Mouse (Mus musculus): ENCODE measurements around the gene Fam185a.

The Fam185a gene

DNA sequence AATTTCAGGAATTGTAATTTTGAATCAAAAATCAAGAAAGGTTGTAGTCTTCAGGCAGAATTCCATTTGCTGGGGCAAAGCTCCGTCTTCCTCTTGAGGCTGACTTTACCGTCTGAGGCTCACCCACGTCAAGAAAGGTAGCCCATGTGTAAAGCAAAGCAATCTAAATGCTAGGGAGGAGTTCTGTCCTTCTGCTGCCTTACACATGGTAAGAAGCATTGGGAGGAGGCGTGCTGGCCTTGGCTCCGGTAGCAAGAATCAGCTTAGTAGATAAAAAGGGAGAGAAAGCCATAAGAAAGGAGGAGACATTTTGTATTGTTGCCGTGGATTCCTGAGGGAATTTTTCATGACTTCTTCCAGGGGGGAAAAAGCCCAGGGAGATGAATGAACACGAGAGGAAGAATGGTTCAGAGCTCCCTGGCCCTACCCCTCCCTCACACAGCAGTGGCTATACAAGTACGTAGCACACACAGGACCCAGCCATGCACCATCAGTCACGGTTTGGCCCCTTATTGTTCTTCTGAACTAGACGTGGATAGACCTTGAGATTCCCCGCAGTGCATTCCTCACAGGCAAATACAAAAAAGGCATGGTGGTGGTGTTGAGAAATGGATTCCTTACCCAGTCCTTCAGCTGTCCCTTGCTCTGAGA is 102.2 kb downstream of the Fam185a start:
- Histone ChIP-seq H3K36me3 (ENCODE audit: insufficient read depth, low read length) (no peaks in the 10 kb centered on the region), H3K4me1 (replicated peaks; ENCODE audit: low read depth, low read length) (no peaks in the 10 kb centered on the region), H3K4me3 (replicated peaks; ENCODE audit: low read length) (no peak overlapping the region), H3K9me3 (ENCODE audit: low read length) (peaks cover 6% of the 10 kb centered on the region; the same call in 1 of the 2 replicates), H3K27me3 (ENCODE audit: insufficient read depth, low read length) (no peaks in the 10 kb centered on the region)
- TF ChIP-seq CTCF (conservative IDR thresholded peaks at IDR 0.05; ENCODE audit: low read length): no peak

- Histone ChIP-seq H3K4me1 (replicated peaks; ENCODE audit: low read depth, low read length) (no peaks in the 10 kb centered on the region), H3K4me3 (replicated peaks; ENCODE audit: low read length) (no peak overlapping the region), H3K27me3 (ENCODE audit: insufficient read depth, low read length) (no peaks in the 10 kb centered on the region), H3K36me3 (ENCODE audit: insufficient read depth, low read length) (no peaks in the 10 kb centered on the region), H3K9me3 (ENCODE audit: low read length) (peaks cover 6% of the 10 kb centered on the region; the same call in 1 of the 2 replicates)
- TF ChIP-seq POU5F1 (IDR thresholded peaks at IDR 0.05; ENCODE audit: borderline replicate concordance, low read length) (no peak), NANOG (IDR thresholded peaks at IDR 0.05; ENCODE audit: borderline replicate concordance, low read length) (no peak), CTCF (conservative IDR thresholded peaks at IDR 0.05; ENCODE audit: low read length) (no peak)
Observed at GRCm38 (mm10) chr5:21527488-21527911, 102.7 kb downstream of the Fam185a start.

DNA sequence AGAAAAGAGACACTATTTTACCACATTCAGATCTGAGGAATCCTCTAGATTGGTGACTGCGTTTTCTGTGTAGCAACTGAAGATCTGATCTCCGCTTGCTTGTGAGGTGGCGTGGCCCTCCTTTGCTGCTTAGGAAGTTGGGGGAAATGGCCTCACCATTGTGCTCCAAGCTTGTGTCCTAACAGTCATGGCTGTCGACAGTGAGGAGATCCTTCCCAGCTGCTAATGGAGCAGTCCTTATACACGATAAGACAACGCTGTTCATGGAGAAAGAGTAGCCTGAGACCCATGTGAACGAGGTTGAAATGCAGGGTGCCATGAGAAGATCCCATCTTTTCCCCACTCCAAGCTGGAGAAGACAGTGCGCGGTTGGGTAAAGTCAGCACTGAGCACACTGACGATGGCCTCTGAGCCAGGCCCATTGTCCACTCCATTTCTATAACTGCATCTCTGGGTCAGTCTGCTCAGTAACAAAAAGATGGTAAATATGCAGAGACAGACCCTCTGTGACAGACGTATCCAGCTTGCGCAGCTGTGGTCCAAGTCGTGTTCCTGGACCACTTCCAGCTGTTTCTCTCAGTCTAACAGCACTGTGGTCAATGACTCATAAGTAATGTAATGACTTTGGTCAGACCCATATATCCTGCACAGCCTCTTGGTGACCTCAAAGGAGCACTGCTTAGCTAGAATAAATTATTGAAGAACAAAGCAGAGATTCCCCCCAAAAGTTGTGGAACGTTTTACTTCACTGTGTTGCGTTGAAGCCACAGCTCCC is 103.5 kb downstream of the Fam185a start:
- Histone ChIP-seq H3K4me3 (replicated peaks; ENCODE audit: low read length) (no peak overlapping the region), H3K27me3 (ENCODE audit: insufficient read depth, low read length) (no peaks in the 10 kb centered on the region), H3K4me1 (replicated peaks; ENCODE audit: low read depth, low read length) (no peaks in the 10 kb centered on the region), H3K36me3 (ENCODE audit: insufficient read depth, low read length) (no peaks in the 10 kb centered on the region), H3K9me3 (ENCODE audit: low read length) (peaks cover 6% of the 10 kb centered on the region; the same call in 1 of the 2 replicates)
- no peak for TF ChIP-seq NANOG (IDR thresholded peaks at IDR 0.05; ENCODE audit: borderline replicate concordance, low read length)
- TF ChIP-seq CTCF (conservative IDR thresholded peaks at IDR 0.05; ENCODE audit: low read length): no peak
- no peak for TF ChIP-seq POU5F1 (IDR thresholded peaks at IDR 0.05; ENCODE audit: borderline replicate concordance, low read length)

DNA sequence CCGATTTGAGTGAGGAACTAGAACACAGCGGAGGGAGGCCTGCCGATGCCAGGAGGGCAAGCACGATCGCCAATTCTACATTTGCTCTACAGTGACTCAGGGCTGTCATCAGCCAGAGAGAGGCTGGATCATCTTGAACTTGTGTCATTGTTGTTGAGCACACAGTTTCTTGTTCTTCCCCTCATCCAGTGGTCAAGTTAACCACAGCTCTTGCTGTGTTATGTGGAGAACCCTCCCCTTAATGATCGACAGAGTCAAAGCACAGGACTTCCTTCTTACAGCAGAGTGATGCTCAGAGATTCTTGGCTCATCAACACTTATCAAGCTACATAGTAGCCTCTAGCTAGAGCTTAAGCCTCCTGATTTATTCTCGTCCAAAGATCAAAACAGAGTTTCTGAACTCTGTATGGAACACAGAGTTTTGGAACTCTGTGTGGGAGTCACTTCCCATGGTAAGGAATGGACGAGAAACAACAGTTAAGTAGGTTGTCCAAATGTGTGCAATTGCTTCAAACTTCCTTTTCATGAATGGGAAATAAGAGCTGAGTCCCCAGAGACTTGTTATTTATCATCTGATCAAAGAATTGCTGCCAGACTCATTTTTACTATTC is 104.5 kb downstream of the Fam185a start:
- Histone ChIP-seq H3K36me3 (ENCODE audit: insufficient read depth, low read length) (no peaks in the 10 kb centered on the region), H3K27me3 (ENCODE audit: insufficient read depth, low read length) (no peaks in the 10 kb centered on the region), H3K9me3 (ENCODE audit: low read length) (peaks cover 6% of the 10 kb centered on the region; the same call in 1 of the 2 replicates), H3K4me1 (replicated peaks; ENCODE audit: low read depth, low read length) (no peaks in the 10 kb centered on the region), H3K4me3 (replicated peaks; ENCODE audit: low read length) (no peak overlapping the region)
- TF ChIP-seq POU5F1 (IDR thresholded peaks at IDR 0.05; ENCODE audit: borderline replicate concordance, low read length) (no peak), CTCF (conservative IDR thresholded peaks at IDR 0.05; ENCODE audit: low read length) (no peak), NANOG (IDR thresholded peaks at IDR 0.05; ENCODE audit: borderline replicate concordance, low read length) (no peak)
